Mouse (Mus musculus): ENCODE data around the gene Naa20. TPM values are rescaled to one million over a fixed set of nuclear protein-coding genes. Genes with fewer than 3 reads are reported as not detected.

The Naa20 gene
- 164 and 166 TPM in 2 replicates for polyA plus RNA-seq (2016; fragmentation: Nextera tagmentation; extraction: Ambion mirVana)

DNA sequence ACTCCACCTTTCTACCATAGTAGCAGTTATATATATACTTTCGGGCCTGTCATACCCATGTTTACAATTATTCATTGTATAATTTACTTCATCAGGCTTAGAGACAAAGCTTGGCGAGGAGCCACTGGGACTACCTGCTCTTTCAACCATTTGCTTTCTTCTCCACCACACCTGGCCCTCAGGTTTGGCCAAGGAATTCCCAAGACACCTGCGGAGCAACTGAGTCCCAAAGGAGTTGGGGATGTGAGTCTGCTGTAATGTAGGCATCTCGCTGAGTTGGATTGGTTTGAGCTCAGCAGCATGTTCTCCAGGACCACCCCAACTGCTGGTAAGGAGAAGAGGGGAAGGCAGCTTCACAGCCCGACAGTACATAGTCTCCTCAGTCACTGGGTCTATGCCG is at the start of gene Naa20:
Gene Naa20, plus strand, starts transcription at position 239 of the 400 bp plus-strand sequence.
- H3K36me3 ChIP-seq = peaks cover 5% of the 10 kb centered on the region
- H3K9me3 ChIP-seq (replicated peaks) = no peaks in the 10 kb centered on the region
- no peak within 1 kb of the TSS for H3K27ac ChIP-seq (ENCODE audit: poor library complexity, severe bottlenecking)
- H3K27me3 ChIP-seq (replicated peaks) = no peaks in the 10 kb centered on the region
- peak within 1 kb of the TSS; percentile 75 for H3K4me2 ChIP-seq
- H3K4me1 ChIP-seq (replicated peaks) = peaks cover 21% of the 10 kb centered on the region
- no peak within 1 kb of the TSS for H3K9ac ChIP-seq
- ATAC-seq (ENCODE audit: insufficient number of reproducible peaks, low FRiP score) = no peak
- H3K4me3 ChIP-seq = peak within 1 kb of the TSS; percentile 100
- 81% methylated on average over 6 of the region's 6 CpGs for WGBS

DNA sequence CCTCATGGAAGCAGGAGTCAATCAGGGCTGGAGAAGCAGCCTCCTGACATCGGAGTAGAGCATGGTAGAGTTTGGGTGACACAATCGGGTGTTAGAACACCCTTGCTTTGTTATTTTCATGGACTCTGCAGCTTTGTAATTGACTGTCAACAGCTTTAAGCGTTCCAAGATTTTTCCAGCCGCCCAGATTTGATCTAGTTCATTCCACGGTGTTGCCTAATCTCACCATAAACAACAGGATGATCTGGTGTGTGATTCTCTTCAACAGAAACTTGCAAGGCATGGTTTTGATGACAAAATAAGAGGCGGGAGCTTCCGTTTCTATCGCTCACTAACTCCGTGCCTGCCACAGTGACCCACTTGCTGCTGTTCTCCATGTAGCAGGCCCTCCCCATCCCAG is 46.1 kb upstream of the Naa20 start:
- Histone ChIP-seq H3K9ac (no peak overlapping the region), H3K4me3 (no peak overlapping the region), H3K27ac (ENCODE audit: poor library complexity, severe bottlenecking) (no peak overlapping the region), H3K4me2 (no peak overlapping the region), H3K9me3 (replicated peaks) (no peaks in the 10 kb centered on the region), H3K36me3 (peaks cover 31% of the 10 kb centered on the region), H3K4me1 (replicated peaks) (peaks cover 30% of the 10 kb centered on the region), H3K27me3 (replicated peaks) (no peaks in the 10 kb centered on the region)
- 76% methylated on average over 9 of the region's 9 CpGs for WGBS
- ATAC-seq (ENCODE audit: insufficient number of reproducible peaks, low FRiP score) = no peak

DNA sequence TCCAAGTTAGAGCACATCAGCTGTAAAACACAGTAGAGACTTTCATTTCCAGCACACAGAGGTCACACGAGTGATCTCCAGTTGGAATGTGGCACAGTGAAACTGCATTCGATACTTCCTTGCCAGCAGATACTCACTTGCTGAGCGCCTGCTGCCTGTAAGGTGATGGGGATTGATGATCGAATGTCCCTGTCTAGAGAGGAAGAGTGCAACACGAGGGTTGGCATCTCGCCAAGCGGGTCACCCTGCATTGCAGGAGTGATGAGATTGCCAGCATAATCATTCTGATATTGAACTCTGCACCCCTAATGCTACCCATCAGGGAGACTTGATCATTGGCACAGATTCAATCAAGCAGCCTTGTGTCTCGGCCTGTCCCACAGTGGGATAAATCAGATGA is 44.0 kb upstream of the Naa20 start:
- Histone ChIP-seq H3K27ac (ENCODE audit: poor library complexity, severe bottlenecking) (no peak overlapping the region), H3K36me3 (peaks cover 11% of the 10 kb centered on the region), H3K9ac (no peak overlapping the region), H3K9me3 (replicated peaks) (no peaks in the 10 kb centered on the region), H3K4me1 (replicated peaks) (peaks cover 50% of the 10 kb centered on the region), H3K27me3 (replicated peaks) (no peaks in the 10 kb centered on the region), H3K4me3 (no peak overlapping the region), H3K4me2 (no peak overlapping the region)
- no peak for ATAC-seq (ENCODE audit: insufficient number of reproducible peaks, low FRiP score)
- WGBS = 65% methylated on average over 8 of the region's 8 CpGs

DNA sequence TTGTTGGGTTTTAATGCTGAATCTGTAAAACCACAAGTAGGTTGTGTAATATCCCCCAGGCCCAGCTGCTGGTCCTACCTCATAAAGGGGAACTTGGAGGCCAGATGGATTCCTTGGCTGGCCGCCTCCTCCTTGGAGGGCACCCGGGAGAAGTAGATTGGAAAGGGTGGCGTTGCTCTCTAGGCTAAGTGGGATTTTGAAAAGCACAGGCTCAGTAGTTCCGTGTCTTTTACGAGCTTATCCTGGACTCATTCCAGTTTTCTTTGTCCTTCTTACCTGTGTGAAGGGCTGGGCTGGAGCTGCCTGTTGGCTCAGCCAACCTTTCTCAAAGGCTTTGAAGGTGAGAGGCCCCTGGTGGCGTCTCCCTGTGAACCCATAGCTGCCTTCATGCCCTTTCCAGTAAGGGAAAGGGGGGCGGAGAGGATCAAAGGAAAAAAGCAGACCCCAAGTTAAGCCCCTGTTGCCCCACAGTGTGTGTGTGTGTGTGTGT is 42.4 kb upstream of the Naa20 start:
- H3K36me3 ChIP-seq = peaks cover 9% of the 10 kb centered on the region
- peak overlapping the region; percentile 45; the same call in 1 of the 2 replicates for H3K4me3 ChIP-seq
- H3K27ac ChIP-seq (ENCODE audit: poor library complexity, severe bottlenecking) = peak overlapping the region; percentile 96
- WGBS = 47% methylated on average over 7 of the region's 7 CpGs
- ATAC-seq (ENCODE audit: insufficient number of reproducible peaks, low FRiP score) = no peak
- H3K4me1 ChIP-seq (replicated peaks) = peaks cover 65% of the 10 kb centered on the region
- peak overlapping the region; percentile 68 for H3K4me2 ChIP-seq
- peak overlapping the region; percentile 74 for H3K9ac ChIP-seq
- no peaks in the 10 kb centered on the region for H3K9me3 ChIP-seq (replicated peaks)
- no peaks in the 10 kb centered on the region for H3K27me3 ChIP-seq (replicated peaks)

DNA sequence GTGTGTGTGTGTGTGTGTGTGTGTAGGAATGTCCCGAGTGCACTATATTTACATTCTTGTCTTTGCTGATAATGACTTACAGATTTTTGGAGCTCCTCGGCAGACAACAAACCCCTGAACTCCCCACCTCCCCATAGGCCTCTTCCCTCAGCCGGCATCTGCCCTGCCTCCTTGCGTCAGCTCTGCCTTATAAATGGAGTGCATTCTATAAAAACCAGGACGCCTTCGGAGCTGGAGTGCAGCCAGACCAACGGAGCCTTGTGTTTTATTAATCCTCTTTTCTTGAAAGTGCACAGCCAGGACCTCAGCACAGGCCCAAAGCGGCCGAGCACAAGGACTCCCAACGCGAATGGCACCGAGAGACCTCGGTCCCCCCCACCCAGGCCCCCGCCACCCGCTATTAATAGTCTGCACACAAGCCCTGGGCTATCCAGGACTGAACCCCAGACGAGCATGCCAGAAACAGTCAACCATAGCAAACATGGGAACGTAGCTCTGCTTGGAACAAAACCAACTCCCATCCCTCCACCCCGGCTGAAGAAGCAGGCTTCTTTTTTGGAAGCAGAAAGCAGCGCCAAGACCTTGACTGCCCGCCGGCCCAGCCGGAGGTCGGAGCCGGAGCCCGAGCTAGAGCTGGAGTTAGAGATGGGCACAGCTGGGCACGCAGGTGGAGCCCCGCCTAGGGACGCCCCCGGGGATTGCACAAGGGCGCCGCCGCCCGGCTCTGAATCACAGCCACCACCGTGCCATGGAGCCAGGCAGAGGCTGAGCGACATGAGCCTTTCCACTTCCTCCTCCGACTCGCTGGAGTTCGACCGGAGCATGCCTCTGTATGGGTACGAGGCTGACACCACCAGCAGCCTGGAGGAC is 41.7 kb upstream of the Naa20 start:
- Histone ChIP-seq H3K27me3 (replicated peaks) (no peaks in the 10 kb centered on the region), H3K4me2 (peak overlapping the region; percentile 68), H3K36me3 (peaks cover 9% of the 10 kb centered on the region), H3K4me1 (replicated peaks) (peaks cover 65% of the 10 kb centered on the region), H3K4me3 (peak overlapping the region; percentile 45), H3K27ac (ENCODE audit: poor library complexity, severe bottlenecking) (peak overlapping the region; percentile 96), H3K9ac (peak overlapping the region; percentile 74), H3K9me3 (replicated peaks) (no peaks in the 10 kb centered on the region)
- 9% methylated on average over 40 of the region's 40 CpGs for WGBS
- ATAC-seq (ENCODE audit: insufficient number of reproducible peaks, low FRiP score) = peak; percentile 76

DNA sequence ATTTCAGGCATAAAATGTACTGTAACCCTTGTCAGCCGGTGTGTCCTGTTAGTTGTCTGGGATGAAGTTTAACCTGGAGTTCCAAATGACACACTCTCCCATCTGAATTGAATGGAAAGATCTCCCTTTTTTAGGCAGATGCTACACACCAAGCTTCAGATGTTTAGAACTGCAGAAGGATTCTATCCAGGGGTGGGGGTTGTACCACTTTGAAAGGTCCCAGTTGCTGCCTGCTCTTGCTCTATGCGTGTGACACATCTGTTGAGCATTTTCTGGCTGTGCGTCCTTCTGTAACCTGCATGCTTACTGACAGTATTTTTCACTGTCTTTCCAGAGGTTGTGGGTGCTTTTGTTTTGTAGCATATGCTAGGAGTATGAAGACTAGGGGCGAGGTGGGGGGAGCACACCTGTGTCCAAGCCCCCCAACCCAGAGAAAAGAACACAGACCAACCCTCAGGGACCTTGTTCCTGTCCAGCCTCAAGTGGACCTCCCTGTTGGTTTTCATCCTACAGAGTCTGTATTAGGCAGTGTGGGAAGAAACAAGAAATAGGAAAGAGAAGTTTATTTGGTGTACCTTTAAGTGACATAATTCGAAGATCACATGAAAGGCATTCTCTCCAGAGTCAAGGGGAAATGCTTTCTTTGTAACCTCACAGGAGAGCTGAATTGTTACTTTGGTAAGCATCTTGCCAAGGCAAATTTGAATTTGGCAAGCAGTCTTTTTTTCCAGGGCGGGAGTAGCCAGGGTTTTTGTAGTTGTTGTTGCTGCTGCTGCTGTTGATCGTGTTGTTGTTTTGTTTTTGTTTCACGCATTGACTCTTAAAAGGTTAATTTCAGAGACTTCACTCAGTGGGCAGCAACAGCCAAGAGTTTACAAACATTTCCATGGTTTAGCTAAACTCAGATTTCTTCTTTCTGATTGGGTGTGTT is 40.4 kb upstream of the Naa20 start:
- H3K27ac ChIP-seq (ENCODE audit: poor library complexity, severe bottlenecking) = peak overlapping the region; percentile 96
- peaks cover 6% of the 10 kb centered on the region for H3K36me3 ChIP-seq
- 60% methylated on average over 8 of the region's 8 CpGs for WGBS
- H3K4me3 ChIP-seq = peak overlapping the region; percentile 45
- no peak for ATAC-seq (ENCODE audit: insufficient number of reproducible peaks, low FRiP score)
- H3K9me3 ChIP-seq (replicated peaks) = no peaks in the 10 kb centered on the region
- peaks cover 65% of the 10 kb centered on the region for H3K4me1 ChIP-seq (replicated peaks)
- H3K9ac ChIP-seq = peak overlapping the region; percentile 74
- peak overlapping the region; percentile 68 for H3K4me2 ChIP-seq
- H3K27me3 ChIP-seq (replicated peaks) = no peaks in the 10 kb centered on the region

DNA sequence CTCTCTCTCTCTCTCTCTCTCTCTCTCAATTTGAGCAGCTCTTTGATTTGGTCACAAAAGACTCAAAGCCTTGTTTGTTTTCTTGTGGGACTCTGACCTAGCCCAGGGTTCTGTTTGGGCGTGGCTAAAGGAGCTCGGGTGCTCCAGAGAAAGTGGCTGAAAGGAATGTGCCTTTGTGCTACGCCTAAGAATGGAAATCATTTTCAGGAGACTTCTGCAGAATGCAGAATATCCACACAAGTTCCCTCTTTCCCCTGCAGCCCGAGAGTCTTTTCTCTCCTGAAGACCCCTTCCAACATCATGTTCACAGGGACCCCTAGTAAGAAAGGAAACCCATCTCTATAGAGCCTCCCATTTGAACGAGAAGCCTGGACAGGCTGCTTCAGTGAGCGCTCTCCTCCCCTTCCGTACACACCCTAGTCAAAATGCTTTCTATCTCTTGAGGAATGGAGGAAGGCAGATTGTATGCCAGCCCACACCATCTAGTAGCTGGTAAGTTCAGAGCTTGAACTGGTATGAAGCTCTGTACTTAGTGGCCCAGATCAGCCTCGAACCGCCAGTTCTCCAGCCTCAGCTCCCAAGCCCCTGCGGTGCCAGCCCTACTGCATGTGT is 39.6 kb upstream of the Naa20 start:
- WGBS = 43% methylated on average over 10 of the region's 10 CpGs
- H3K9me3 ChIP-seq (replicated peaks) = no peaks in the 10 kb centered on the region
- peak overlapping the region; percentile 45 for H3K4me3 ChIP-seq
- H3K4me2 ChIP-seq = peak overlapping the region; percentile 68
- H3K4me1 ChIP-seq (replicated peaks) = peaks cover 65% of the 10 kb centered on the region
- H3K27me3 ChIP-seq (replicated peaks) = no peaks in the 10 kb centered on the region
- peaks cover 14% of the 10 kb centered on the region for H3K36me3 ChIP-seq
- peak overlapping the region; percentile 96; the same call in 1 of the 2 replicates for H3K27ac ChIP-seq (ENCODE audit: poor library complexity, severe bottlenecking)
- peak overlapping the region; percentile 74 for H3K9ac ChIP-seq
- ATAC-seq (ENCODE audit: insufficient number of reproducible peaks, low FRiP score) = no peak

DNA sequence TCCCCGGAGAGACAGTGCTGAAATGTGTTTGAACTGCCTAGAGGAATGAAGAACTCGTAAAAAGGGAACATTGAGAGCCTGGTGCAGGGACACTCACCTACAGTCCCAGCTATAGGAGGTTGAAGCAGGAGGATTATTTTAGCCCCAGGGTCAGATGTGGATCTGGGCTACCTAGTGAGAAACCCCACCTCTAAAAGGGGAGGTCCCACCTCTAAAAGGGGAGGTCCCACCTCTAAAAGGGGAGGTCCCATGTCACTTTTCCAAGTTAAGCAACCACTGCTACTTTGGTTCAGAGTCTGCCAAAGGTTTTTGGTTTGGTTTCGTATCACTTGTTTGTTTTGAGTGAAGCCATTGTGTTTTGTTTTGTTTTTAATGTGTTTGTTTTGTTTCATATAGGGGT is 36.6 kb upstream of the Naa20 start:
- no peaks in the 10 kb centered on the region for H3K27me3 ChIP-seq (replicated peaks)
- no peak overlapping the region for H3K27ac ChIP-seq (ENCODE audit: poor library complexity, severe bottlenecking)
- no peak overlapping the region for H3K9ac ChIP-seq
- no peak overlapping the region for H3K4me2 ChIP-seq
- peaks cover 3% of the 10 kb centered on the region; the same call in 1 of the 2 replicates for H3K9me3 ChIP-seq (replicated peaks)
- H3K36me3 ChIP-seq = peaks cover 32% of the 10 kb centered on the region
- no peak overlapping the region for H3K4me3 ChIP-seq
- WGBS = 88% methylated on average over 3 of the region's 3 CpGs
- ATAC-seq (ENCODE audit: insufficient number of reproducible peaks, low FRiP score) = no peak
- H3K4me1 ChIP-seq (replicated peaks) = peaks cover 39% of the 10 kb centered on the region

DNA sequence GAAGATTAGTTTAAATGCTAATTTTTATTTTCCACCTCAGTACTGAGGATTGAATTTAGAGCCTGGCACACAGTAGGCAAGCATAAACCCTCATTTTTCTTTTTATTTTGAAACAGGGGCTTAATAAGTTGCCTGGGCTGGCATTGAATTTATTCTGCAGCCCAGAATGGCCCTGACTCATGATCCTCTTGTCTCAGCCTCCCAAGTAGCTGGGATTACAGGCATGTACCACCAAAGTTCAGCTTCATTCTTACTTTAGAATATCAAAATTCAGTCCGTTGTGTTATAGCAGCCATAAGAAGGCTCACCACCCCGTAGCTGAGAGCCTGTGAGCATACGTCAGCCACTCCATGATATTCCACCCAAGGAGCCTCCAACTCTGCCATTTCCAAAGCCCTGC is 35.7 kb upstream of the Naa20 start:
- H3K27me3 ChIP-seq (replicated peaks) = no peaks in the 10 kb centered on the region
- H3K27ac ChIP-seq (ENCODE audit: poor library complexity, severe bottlenecking) = no peak overlapping the region
- WGBS = 92% methylated on average over 3 of the region's 3 CpGs
- ATAC-seq (ENCODE audit: insufficient number of reproducible peaks, low FRiP score) = no peak
- no peak overlapping the region for H3K4me3 ChIP-seq
- peaks cover 32% of the 10 kb centered on the region for H3K36me3 ChIP-seq
- peaks cover 30% of the 10 kb centered on the region for H3K4me1 ChIP-seq (replicated peaks)
- peaks cover 3% of the 10 kb centered on the region; the same call in 1 of the 2 replicates for H3K9me3 ChIP-seq (replicated peaks)
- H3K9ac ChIP-seq = no peak overlapping the region
- H3K4me2 ChIP-seq = no peak overlapping the region

DNA sequence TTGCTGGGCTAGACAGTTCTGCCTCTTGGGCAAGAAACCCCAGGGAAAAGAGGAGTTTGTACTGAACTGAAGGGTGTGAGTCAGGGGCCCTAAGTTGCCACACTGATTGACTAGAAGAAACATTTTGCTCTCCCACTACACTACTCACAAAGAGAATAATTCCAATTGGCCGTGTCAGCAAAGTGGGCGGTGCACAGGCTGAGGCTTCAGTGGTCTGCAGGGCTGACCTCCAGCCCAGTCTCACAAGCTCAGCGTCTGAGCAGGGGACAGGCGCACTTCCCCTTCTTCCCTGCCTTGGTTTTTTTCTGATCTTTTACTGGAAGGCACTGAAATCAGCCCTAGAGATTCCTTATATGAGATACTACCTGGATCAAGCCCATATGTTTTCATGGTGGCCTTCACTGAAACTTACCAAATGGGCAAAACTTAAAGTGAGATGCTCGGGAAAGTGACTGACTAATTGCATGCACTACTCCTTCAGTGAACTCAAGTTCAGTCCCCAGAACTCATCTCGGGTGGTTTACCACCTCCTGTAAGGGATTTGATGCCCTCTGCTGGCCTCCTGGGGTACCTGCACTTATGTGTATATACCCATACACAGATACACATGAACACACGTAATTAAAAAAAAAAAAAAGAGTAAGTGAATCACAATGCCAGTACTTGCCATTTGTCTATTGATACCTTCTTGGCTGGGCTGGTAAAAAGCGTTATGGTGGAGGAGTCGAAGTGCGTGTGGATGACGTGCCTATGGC is 35.0 kb upstream of the Naa20 start:
- no peak overlapping the region for H3K4me3 ChIP-seq
- H3K4me1 ChIP-seq (replicated peaks) = peaks cover 24% of the 10 kb centered on the region
- no peak overlapping the region for H3K4me2 ChIP-seq
- WGBS = 88% methylated on average over 11 of the region's 11 CpGs
- no peak overlapping the region for H3K9ac ChIP-seq
- peaks cover 32% of the 10 kb centered on the region for H3K36me3 ChIP-seq
- H3K27ac ChIP-seq (ENCODE audit: poor library complexity, severe bottlenecking) = no peak overlapping the region
- ATAC-seq (ENCODE audit: insufficient number of reproducible peaks, low FRiP score) = no peak
- no peaks in the 10 kb centered on the region for H3K27me3 ChIP-seq (replicated peaks)
- peaks cover 3% of the 10 kb centered on the region; the same call in 1 of the 2 replicates for H3K9me3 ChIP-seq (replicated peaks)

All from heart, embryonic 12.5 days (tissue).